Mouse (Mus musculus): ENCODE data around the gene Aatf.

- TF ChIP-seq POLR2A (IDR thresholded peaks at IDR 0.05; ENCODE audit: low read depth, low read length): no peak
- TF ChIP-seq CTCF (IDR thresholded peaks at IDR 0.05; ENCODE audit: borderline replicate concordance, insufficient read depth, low read length): no peak
Measured at GRCm38 (mm10) chr11:84375951-84376496, 137.3 kb downstream of the Aatf start.
